Mouse (Mus musculus): ENCODE results near the gene Cfap161.

Gene Cfap161

DNA sequence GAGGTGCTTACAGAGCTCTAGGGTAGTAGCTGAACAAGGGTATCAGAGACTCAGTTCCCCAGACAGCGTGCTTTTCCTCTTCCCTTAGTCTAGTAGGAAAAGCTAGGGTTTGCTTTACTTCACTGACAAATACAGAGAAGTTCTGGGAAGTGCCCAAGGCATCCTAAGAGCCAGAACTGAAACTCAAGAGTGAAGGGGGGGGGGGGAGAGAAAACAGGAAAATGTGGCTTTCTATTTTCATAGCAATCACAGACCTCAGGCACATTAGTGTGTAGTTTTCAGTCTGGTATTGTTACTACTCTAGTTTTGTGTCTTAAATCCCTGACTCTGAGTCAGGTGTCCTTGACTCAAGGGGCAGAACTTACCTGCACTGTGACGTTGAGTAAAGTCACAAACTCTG lies 7.3 kb upstream of the Cfap161 start:
- no peak for DNase-seq (ENCODE audit: low spot score in 2 of 2)

DNA sequence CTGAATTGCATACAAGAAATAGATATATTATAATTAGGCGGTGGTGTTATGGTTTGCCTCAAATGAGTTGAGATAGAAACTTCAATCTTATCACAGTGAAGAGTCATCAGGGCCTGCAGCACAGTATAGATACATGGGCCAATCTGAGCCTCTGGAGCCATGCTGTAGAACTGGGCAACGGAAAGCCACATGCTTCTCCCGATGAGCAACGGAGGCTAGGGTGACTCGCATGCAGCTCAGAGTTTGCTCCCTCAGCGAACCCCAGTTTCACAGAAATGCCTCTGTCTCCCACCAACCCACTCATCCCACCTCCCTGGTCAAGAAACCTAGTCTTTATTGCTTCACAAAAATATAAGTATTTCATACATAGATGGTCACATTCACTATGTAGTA lies 6.8 kb upstream of the Cfap161 start:
- DNase-seq (ENCODE audit: low spot score in 2 of 2): no peak

DNA sequence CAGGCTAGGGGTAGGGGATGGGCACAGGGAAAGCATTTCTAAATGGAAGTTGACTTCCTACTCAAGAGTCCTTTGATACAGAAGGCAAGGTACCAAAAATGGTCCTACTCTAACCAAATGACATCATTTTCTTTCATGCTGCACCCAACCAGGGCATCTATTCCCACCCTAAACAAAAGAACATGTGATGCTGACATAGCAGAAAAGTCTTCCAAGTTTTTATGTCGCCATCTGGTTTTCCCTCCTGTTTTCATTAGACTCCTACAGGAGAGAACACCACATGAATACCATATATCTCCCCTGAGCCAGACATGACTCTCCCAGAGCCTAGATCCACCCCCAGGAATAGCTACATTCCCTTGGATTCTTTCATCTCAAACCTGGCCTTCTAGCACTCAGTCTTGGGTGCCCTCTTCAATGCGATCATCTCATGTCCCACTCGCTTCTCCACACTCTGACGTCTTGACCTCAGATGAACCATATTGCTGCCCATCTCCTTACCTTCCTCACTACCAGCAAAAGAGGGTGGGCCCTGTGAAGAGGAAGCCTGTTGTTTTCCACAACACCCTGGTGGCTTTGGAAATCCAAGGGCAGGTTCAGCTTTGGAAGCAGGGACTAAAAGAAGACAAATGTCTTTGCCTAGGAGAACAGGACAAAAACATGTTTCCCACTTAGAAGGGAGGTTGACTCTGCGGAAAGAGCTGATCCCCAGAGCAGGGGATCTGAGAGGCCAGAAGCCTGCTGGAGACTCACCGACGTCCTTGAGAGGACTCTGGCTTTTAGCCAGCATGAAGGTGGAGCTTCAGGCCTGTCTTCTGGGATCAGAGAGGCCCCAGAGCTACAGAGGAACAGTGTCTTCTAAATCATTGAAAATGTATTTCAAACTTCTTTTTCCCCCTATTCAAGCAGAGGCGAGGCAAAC lies 6.1 kb upstream of the Cfap161 start:
- peak in 1 of 2 experiments; percentile 37 for DNase-seq (ENCODE audit: low spot score in 2 of 2)

DNA sequence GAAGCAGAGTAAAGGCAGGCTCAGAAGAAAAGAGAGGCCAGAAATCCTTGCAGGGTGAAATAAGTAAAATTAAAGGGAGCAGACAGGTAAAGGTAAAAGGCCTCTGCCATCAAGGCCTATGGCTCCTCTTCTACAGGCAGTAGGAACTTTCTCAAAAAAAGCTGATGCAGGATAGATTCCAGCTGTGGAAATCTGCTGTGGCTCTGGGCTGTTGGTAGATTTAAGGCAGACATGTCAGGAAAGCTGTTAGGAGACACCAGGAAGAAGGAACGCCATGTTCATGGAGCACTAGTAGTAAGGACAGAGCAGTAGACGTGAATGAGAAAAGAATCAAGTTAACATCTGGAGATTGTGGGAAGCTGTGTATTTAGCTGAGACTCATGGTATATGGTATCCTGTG lies 5.4 kb upstream of the Cfap161 start:
- no peak for DNase-seq (ENCODE audit: low spot score in 2 of 2)

DNA sequence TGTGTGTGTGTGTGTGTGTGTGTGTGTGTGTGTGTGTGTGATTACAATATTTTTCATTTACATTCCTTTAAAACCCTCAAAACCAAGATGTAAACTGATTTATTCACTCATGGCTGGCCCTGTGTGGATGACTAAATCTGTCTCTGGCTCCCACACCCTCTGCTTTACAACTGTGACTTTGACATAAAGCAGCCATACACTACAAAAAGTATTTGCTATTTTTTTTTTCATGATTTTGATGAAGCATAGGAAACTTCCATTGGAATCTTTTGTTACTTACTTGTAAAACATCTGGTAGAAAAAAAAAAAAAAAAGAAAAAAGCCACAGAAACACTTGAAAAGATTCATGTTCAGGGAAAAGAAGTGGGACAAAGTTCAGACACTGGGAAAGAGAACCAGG lies 3.3 kb upstream of the Cfap161 start:
- no peak for DNase-seq (ENCODE audit: low spot score in 2 of 2)

DNA sequence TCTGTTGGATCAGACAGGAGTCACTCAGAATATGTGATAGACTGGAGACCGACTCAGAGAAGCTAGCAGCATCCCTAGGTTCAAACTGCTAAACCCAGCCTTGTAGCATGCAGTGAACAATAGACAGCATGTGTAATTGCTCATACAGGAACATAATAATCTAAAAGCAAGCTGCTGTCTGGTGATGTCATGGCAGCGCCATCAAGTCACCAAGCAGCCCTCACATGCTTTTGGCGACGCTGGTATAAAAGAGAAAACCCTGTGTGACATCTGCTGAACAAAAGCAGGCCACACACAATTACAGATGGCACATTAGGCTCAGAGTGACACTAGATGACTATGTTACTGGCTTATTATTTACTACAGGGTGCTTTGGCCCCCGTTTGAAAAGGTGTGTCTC lies 1.5 kb upstream of the Cfap161 start:
- no peak for DNase-seq (ENCODE audit: low spot score in 2 of 2)

DNA sequence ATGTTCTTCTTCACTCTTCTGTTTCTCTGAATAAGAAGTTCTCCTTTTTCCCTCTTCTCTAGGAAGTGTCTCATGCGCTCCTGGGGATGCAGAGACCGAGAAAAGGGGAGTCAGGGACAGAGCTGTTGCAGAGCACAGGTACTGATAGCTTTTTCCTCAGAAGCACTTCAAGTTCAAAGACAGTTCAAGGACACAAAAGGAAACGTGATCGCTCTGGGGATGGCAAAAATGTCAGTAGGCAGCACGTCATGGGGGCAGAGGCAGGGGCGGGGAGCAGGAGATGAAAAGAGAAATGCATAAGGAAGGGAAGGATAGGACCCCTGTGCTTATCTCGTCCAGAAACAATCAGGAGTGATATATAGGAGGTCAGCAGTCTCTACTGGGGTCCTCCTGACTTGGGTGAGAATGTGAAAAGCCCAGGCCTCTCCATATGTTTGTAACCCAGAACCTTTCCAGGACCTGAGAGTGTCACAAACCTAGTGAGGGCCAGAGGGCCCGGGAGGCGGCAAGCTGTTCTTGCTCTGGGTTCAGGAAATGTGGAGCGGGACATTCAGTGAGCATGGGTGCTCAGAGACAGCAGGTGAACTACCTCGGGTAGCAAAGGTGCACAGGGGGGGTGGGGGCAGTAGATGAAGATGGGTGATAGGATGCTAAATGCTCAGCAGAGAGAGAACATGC lies 535 bp downstream of the Cfap161 start:
- DNase-seq (ENCODE audit: low spot score in 2 of 2): no peak

DNA sequence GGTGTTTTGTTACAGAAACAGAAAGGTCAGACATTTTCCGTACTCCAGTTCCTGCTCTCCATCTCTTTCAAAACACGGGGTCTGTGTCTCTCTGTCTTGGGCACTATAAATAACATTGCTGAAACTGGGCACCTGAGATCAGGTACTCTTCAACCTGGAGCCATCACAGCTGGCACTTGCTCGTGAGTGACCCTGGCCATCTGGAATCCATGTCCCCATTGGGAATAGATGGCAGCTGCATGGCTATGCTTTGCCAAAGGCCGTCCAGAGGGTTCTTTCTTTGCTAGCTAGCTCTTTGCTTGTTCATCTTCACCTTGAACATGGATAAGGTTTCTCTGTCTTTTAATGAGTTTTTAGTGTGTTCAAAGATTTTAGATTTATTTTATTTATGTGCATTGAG lies 13.8 kb downstream of the Cfap161 start:
- no peak for DNase-seq (ENCODE audit: low spot score in 2 of 2)

DNA sequence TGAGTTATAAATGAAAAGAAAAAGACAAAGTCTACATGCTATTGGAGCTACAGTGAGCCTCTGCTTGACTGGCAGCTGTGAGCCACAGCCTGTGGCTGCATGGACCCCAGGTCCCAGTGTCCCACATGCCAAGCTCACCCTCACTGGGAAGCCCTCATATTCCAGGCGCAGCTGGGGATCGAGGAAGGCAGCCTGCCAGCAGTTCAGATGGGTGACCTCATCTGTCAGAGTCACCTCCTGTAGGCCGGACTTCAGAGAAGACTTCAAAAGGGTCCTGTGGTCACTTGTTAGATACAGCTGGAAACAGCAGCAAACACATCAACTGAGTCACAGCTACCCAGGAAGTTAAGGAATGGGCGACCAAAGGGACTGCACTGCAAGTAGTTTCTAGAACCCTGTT lies 14.7 kb downstream of the Cfap161 start:
- DNase-seq (ENCODE audit: low spot score in 2 of 2): no peak

DNA sequence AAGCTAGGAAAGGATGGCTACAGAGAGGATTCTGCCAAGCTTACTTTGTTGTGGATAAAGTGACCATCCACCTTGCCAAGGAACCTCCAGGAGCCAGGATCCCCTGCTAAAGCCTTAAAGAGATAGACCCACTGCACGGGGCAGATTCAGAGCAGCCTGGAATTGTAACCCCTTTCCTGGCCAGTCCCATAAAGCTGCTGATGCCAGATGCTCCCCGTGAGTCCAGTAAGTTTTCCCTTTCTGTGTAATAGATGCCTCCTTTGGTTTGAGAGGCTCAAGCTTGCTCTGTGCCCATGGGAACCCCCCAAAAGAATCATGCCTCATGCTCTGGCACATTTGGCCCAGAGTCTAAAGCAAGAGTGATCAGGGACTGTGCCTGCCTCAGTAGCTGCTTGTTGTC lies 15.7 kb downstream of the Cfap161 start:
- DNase-seq (ENCODE audit: low spot score in 2 of 2): no peak

DNA sequence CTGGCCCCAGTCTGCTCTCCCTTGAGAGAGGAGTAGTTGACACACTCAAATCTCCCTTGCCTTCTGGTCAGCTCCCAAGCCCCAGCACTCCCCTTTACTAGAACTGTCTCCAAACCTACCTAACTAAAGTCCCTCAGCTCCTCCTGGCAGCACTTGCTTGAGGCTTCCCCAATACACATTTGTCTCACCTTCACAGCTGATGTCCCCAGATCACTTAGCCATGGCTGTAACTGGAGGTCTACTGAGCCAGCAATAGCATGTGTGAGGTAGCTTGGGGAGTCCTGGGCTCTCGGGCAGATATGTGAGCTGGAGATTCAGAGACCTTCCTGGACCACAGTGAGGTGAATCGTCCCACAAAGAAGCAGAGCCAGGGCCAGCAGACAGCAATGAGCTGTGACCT lies 16.2 kb downstream of the Cfap161 start:
- no peak for DNase-seq (ENCODE audit: low spot score in 2 of 2)

DNA sequence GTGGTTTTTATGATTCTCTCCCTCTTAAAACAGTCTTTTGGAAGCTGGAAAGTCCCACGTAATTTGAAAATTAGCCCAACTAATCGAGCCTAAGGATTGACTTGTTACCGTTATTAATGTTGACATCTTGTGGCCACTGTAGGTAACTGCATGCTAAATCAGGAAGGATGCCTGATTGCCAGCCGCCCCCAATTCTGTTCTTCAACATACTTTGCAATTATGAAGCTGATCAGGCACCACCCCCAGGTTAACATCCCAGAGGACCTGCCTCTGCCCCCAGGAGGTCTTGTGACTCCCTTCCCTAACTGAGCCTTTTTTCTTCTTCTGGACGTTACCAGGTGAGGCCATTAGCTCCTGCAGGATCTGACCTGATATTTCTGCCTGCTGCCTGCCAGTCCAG lies 20.0 kb downstream of the Cfap161 start:
- peak in 1 of 2 experiments; percentile 20 for DNase-seq (ENCODE audit: low spot score in 2 of 2)

DNA sequence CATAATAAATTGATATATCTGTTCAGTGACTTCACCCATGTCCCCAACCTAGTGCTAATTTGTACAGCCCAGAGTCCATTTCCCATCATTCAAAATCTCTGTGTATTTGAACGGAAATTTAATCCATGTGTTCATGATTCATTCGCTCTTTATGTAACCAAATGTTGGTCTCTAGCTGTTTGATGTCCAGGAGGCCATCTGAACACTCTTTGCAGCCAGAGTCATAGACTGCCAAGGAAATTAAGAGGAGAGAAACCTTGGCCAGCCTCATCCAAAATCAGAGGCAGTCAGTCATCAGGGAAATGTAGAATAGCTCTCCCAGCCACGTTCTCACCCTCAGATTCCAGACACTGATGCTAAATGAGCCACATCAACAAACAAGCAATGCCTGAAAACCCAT lies 31.0 kb downstream of the Cfap161 start:
- no peak for DNase-seq (ENCODE audit: low spot score in 2 of 2)

DNA sequence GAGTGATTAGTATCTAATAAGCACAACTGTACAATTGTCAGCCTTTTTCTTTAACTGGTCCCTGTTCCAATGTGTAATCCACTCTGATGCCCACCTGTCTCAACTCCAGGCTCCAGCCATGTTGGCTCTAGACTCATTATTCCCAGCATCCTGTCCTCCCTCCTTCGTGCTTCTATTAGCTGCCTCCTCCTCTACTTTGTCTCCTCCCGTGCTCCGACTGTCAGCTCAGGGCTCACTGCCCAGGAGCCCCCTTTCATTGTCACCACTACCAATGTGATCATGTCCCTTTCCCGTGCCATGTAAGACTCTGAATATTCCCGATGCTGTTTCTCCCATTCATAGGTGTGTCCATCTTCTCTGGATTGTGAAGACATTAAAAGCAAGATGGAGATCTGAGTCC lies 32.3 kb downstream of the Cfap161 start:
- DNase-seq (ENCODE audit: low spot score in 2 of 2): no peak

DNA sequence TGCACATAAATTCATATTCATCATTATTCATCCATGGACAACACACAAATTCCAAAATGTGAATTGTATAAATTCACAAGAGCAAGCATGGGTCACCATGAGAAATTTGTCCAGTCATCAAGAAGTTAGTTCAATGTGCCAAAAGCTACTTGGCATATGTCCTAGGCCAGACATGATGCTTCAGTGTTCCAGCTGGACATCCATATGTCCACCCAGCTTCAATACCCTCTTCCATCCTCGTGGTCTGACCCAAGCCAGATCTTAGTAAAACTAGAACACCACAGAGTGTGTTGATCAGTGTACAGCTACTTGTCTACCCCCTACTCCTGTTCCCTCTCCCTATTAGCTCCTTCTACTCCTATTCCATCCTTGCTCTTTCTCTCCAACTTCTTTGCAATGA lies 43.6 kb downstream of the Cfap161 start:
- no peak for DNase-seq (ENCODE audit: low spot score in 2 of 2)

DNA sequence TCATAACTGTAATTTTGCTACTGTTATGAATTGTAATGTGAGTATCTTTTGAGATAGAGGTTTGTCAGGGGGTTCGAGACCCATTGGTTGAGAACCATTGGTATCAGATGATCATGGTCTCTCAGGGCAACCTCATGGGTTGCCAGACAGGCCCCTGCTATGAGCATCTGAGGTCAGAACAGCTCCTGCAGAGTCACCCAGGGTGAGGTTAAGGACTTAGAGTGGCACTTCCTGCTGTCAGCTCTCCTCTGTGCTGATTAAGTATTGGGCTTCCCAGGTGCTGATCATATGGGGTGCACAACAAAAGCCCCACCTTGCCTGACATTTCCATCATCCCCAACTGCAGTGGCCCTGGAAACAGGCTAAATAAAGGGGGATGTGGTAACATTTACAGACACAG lies 46.3 kb downstream of the Cfap161 start:
- no peak for DNase-seq (ENCODE audit: low spot score in 2 of 2)

DNA sequence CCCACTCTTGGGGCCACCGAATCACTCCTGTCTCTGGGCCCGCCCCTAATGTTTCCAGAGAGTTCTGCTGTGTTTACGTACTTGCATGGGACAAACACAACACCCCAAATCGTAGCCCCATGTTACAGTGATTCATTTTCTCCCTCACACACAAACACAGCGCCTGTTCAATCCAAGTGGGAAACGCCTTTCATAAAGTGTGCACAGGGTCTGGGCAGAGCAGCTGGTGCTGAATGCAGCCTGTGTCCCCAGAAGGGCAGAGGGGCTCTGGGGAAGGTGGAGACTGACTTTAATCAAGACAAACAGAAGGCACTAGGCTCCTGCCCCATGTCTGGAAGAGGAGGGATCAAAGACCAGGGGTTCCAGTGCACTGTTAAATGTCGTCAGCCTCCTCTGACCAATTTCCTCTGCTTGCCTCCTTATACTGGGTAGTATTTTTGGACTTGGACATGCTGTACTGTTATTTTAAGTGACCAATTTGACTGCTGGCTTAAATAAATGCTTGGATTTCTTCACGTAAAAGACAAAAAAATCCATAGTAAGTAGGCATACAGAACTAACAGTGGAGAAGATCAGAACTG lies 48.5 kb downstream of the Cfap161 start:
- DNase-seq (ENCODE audit: low spot score in 2 of 2): no peak

DNA sequence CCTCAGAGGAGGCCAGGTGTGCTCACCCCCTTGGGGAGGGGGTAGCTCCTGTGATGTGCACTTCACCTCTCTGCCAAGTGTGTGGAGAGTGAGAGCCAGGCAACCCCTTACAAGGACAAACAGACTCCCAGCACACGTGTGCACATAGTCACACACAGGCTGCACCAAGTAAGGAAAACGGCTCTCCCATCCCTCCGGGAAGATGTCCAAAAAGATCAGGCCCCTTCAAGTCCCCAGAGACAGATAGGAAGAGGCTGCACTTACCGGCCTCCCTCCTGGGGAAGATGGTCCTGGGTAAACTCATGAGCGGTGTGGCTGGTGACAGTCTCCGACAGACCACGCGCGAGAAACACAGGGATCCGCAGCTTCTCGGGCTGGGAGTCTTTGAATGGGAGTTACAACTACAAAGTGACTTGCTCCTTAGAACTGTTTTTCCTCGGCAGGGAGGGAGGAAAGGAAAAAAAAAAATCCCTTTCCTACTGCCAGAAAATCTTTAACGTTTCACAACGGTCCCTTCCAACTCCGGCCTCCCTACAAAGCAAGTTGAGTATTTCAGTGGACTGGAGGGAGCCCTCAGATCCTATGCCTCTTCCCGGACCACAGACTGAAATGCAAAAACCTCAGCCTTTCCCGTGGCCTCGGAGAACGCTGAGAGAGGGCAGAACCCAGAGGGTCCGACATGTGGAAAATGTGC lies 49.1 kb downstream of the Cfap161 start, which contains the start of gene Il16:
TSS of gene Il16 (minus strand) at position 314 of the 694 bp plus-strand sequence.
- no peak for DNase-seq (ENCODE audit: low spot score in 2 of 2)

DNA sequence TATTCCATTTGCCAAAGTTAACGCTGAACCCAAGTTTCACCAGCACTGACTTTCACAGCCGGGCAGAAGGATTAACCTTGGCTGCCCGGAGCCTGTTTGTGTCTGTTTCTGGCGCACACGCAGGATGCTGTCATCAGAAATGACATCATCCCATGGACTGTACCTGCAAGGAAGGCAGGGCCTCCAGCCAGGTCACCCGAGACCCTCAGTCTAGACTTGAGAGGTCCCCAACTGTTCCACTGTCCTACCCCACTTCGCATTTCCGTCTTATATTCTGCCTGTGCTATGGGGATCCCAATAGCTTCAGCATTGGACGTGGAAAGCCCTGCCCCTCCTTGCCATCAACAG lies 49.6 kb downstream of the Cfap161 start:
- DNase-seq (ENCODE audit: low spot score in 2 of 2): no peak

DNA sequence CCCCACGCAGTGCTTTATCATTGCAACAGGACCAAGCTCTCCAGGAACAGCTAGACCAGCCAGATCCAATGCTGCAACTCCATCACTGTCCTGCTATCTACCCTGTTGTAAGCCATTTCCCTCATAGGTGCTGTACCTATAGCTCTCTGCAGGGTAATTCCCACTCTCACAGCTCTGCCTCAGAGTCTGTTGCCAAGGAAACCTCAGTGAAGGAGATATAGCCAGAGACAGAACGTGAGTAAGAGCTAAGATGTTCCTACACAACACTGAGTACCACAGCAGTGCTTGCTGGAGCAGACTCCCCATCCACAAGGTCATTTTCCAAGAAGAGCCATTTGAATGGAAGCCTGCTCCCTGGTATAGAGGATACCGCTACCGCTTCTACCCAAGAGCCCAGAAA lies 50.4 kb downstream of the Cfap161 start:
- no peak for DNase-seq (ENCODE audit: low spot score in 2 of 2)

DNA sequence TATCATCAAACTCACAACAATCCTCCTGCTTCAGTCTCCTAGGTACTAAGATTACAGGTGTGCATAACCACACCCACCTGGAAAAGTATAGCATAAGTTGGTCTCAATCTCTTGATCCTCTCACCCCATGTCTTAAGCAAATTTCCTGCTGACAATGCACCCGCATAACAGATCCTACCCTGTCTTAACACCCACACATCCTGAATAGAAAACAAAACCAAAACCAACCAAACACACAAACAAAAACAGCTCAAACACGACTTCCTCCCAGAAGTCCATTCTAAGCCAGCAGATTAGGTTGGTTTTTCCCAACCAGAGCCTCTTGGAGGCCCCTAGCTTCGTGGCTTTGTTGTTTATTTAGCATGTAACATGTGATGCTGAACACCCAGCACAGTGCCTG lies 52.0 kb downstream of the Cfap161 start:
- DNase-seq (ENCODE audit: low spot score in 2 of 2): no peak

DNA sequence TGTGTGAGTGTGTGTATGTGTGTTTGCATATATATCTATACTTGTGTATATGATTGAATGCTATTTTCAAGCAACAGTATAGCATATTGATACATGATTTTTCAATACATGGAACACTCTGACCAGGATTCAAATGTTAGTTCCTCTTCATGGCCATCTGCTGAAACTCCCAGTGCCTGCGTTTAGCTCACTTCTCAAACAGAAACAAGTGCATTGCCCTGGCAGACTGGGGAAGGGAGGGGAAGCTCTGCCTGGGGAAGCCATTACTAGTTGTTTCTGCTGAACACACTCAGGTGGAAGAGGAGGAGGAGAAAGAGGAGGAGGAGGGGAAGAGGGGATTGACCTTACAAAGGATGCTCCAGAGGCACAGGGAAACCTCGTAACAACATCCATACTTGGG lies 52.7 kb downstream of the Cfap161 start:
- no peak for DNase-seq (ENCODE audit: low spot score in 2 of 2)
